Mouse (Mus musculus): Measurements from ENCODE around the gene Emsy.

Emsy gene

GRCm38 (mm10) chr7:98667956-98668746 is 11.6 kb upstream of the Emsy start:
- DNase-seq (ENCODE audit: low read depth, low spot score) = no peak

GRCm38 (mm10) chr7:98665726-98666125 is 9.1 kb upstream of the Emsy start:
- DNase-seq (ENCODE audit: low read depth, low spot score) = no peak

- no peak for DNase-seq (ENCODE audit: low read depth, low spot score)
These were observed 8.6 kb upstream of the Emsy start for GRCm38 (mm10) chr7:98665166-98665565.

GRCm38 (mm10) chr7:98655681-98656530 is 677 bp downstream of the Emsy start:
- DNase-seq (ENCODE audit: low read depth, low spot score) = peak; percentile 94

GRCm38 (mm10) chr7:98651651-98652050 is 4.9 kb downstream of the Emsy start:
- DNase-seq (ENCODE audit: low read depth, low spot score) = no peak

- DNase-seq (ENCODE audit: low read depth, low spot score) = peak; percentile 32
These were observed 12.3 kb downstream of the Emsy start for GRCm38 (mm10) chr7:98644238-98644637.

GRCm38 (mm10) chr7:98636607-98637006 is 20.0 kb downstream of the Emsy start:
- no peak for DNase-seq (ENCODE audit: low read depth, low spot score)

- DNase-seq (ENCODE audit: low read depth, low spot score) = no peak
These were observed 23.6 kb downstream of the Emsy start for GRCm38 (mm10) chr7:98633032-98633431.

- no peak for DNase-seq (ENCODE audit: low read depth, low spot score)
These were observed 26.6 kb downstream of the Emsy start for GRCm38 (mm10) chr7:98629947-98630346.

GRCm38 (mm10) chr7:98617739-98618138 is 38.8 kb downstream of the Emsy start:
- DNase-seq (ENCODE audit: low read depth, low spot score) = no peak

- DNase-seq (ENCODE audit: low read depth, low spot score) = no peak
These were observed 43.6 kb downstream of the Emsy start for GRCm38 (mm10) chr7:98612936-98613335.

GRCm38 (mm10) chr7:98608520-98608919 is 48.1 kb downstream of the Emsy start:
- no peak for DNase-seq (ENCODE audit: low read depth, low spot score)

- DNase-seq (ENCODE audit: low read depth, low spot score) = peak; percentile 19
These were observed 49.4 kb downstream of the Emsy start for GRCm38 (mm10) chr7:98607158-98607557.

GRCm38 (mm10) chr7:98601715-98602114 is 54.9 kb downstream of the Emsy start:
- DNase-seq (ENCODE audit: low read depth, low spot score) = no peak

GRCm38 (mm10) chr7:98597402-98597801 is 59.2 kb downstream of the Emsy start:
- peak; percentile 61 for DNase-seq (ENCODE audit: low read depth, low spot score)

- DNase-seq (ENCODE audit: low read depth, low spot score) = no peak
These were observed 61.9 kb downstream of the Emsy start for GRCm38 (mm10) chr7:98594731-98595130.

- no peak for DNase-seq (ENCODE audit: low read depth, low spot score)
These were observed 63.3 kb downstream of the Emsy start for GRCm38 (mm10) chr7:98593276-98593675.

- no peak for DNase-seq (ENCODE audit: low read depth, low spot score)
These were observed 67.6 kb downstream of the Emsy start for GRCm38 (mm10) chr7:98589028-98589427.

GRCm38 (mm10) chr7:98586313-98586712 is 70.3 kb downstream of the Emsy start:
- no peak for DNase-seq (ENCODE audit: low read depth, low spot score)

GRCm38 (mm10) chr7:98584555-98584954 is 72.0 kb downstream of the Emsy start:
- no peak for DNase-seq (ENCODE audit: low read depth, low spot score)

GRCm38 (mm10) chr7:98581266-98581665 is 75.3 kb downstream of the Emsy start:
- DNase-seq (ENCODE audit: low read depth, low spot score) = no peak

- DNase-seq (ENCODE audit: low read depth, low spot score) = no peak
These were observed 76.1 kb downstream of the Emsy start for GRCm38 (mm10) chr7:98580441-98580840.

- no peak for DNase-seq (ENCODE audit: low read depth, low spot score)
These were observed 76.9 kb downstream of the Emsy start for GRCm38 (mm10) chr7:98579731-98580130.
